Mouse (Mus musculus) C2C12 (cell line): Measurements from ENCODE around the gene Vav1.

Source experiments
- CTCF ChIP-seq: IDR thresholded peaks from one replicate; pipeline ENCODE4 v1.5.1; 2011; ENCODE audit not compliant: control insufficient read depth, insufficient read depth, insufficient read length
- MYOG ChIP-seq: IDR thresholded peaks from one replicate; pipeline ENCODE4 v1.6.1; 2011; ENCODE audit not compliant: control insufficient read depth, insufficient read length; ENCODE audit errors: extremely low read depth

DNA sequence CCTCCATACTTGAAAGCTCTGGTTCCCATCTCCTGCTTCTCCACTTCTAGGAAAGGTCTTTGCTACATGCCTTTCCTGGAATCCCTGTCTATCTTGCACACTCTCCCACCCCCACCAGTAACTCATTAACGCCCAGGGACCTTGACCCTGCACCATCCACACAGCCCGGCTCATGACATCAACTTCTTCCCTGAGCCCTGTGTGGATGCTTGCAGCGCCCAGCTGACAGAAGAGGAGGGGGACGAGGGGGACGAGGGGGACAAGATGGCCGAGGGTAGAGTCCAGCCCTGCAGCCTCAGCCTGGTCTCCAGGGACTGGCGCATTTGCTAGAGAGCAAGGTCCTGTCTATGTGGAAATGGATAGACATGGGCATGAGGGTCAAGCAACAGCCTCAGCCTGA is 45.9 kb upstream of the Vav1 start:
- no peak for TF ChIP-seq CTCF
- TF ChIP-seq MYOG = no peak
